Mouse (Mus musculus) CH12.LX (cell line): ENCODE data around the gene Slc9a1. TPM values are rescaled to one million over a fixed set of nuclear protein-coding genes. Genes with fewer than 3 reads are reported as not detected.

Experiments
- DNase-seq: peaks from one replicate; pipeline ENCODE4 v3.0.0-alpha.2; 2013; ENCODE audit errors: extremely low read depth
- H3K27ac ChIP-seq: 2 replicates; pipeline ENCODE4 v1.5.1; 2012; ENCODE audit warnings: low read depth, mild to moderate bottlenecking, control low read depth, moderate library complexity; ENCODE audit not compliant: insufficient read depth
- H3K27me3 ChIP-seq: replicated peaks from 2 replicates; pipeline ENCODE3; 2012; ENCODE audit warnings: inconsistent platforms
- H3K36me3 ChIP-seq, 2 experiments: replicated peaks in 1 of 2; 2 replicates each; pipeline versions ENCODE3 to v1.6.1; 2012; ENCODE audit warnings: inconsistent platforms in 1 of 2, low read length in 1 of 2, mild to moderate bottlenecking in 1 of 2, mixed read lengths in 1 of 2, moderate library complexity in 1 of 2; ENCODE audit not compliant: control insufficient read depth in 1 of 2, insufficient read depth in 1 of 2
- H3K4me1 ChIP-seq, 2 experiments: 2 replicates each; pipeline ENCODE4 v1.6.1; 2012; ENCODE audit warnings: inconsistent platforms in 1 of 2, moderate library complexity in 1 of 2; ENCODE audit not compliant: insufficient read depth in 2 of 2, control insufficient read depth in 1 of 2
- H3K4me2 ChIP-seq: 2 replicates; pipeline ENCODE4 v1.6.1; 2012; ENCODE audit warnings: low read depth, mild to moderate bottlenecking, control low read depth; ENCODE audit not compliant: poor library complexity, insufficient read depth, severe bottlenecking
- H3K4me3 ChIP-seq, 3 experiments: fragments of 150-350 bp in 1 of 3; sonication (generic) in 1 of 3; replicated peaks in 1 of 3; 2 replicates each; pipeline versions ENCODE3 to v1.5.1; 2011 to 2012; ENCODE audit warnings: low read depth in 2 of 3, low read length in 2 of 3, mild to moderate bottlenecking in 2 of 3, moderate library complexity in 2 of 3, control low read depth in 1 of 3, improper control_type of control experiment in 1 of 3, inconsistent platforms in 1 of 3, mixed read lengths in 1 of 3; ENCODE audit not compliant: poor library complexity in 1 of 3
- H3K79me2 ChIP-seq: replicated peaks from 2 replicates; pipeline ENCODE4 v1.6.1; 2012; ENCODE audit warnings: mild to moderate bottlenecking, moderate library complexity; ENCODE audit not compliant: control insufficient read depth, poor library complexity, insufficient read depth, severe bottlenecking; ENCODE audit errors: extremely low read depth
- H3K9ac ChIP-seq: 2 replicates; pipeline ENCODE4 v1.6.1; 2012; ENCODE audit warnings: low read depth, mild to moderate bottlenecking, control low read depth, moderate library complexity; ENCODE audit not compliant: insufficient read depth
- H3K9me3 ChIP-seq: replicated peaks from 2 replicates; pipeline ENCODE3; 2012; ENCODE audit warnings: low read length, inconsistent platforms, mixed read lengths
- CTCF ChIP-seq, 2 experiments: IDR thresholded peaks in 1 of 2; conservative IDR thresholded peaks in 1 of 2; 2 replicates each; pipeline ENCODE4 v1.5.1; 2011 to 2012; ENCODE audit warnings: low read depth in 2 of 2, low read length in 2 of 2, improper control_type of control experiment in 1 of 2, inconsistent platforms in 1 of 2, mild to moderate bottlenecking in 1 of 2, moderate library complexity in 1 of 2
- NRF1 ChIP-seq: IDR thresholded peaks from 2 replicates; pipeline ENCODE4 v1.6.1; 2014; ENCODE audit warnings: low read depth, mild to moderate bottlenecking, inconsistent platforms, low read length, improper control_type of control experiment, moderate library complexity
- ZNF384 ChIP-seq: IDR thresholded peaks from 2 replicates; pipeline ENCODE4 v1.6.1; 2012; ENCODE audit warnings: low read depth, low read length, improper control_type of control experiment, inconsistent platforms
- dilution Hi-C: fragments of 300-500 bp; cut with MboI; formaldehyde crosslinking; loops from 2 replicates; pipeline ENCODE4 v1.14.3; 2020; ENCODE audit warnings: low sequenced_read_pairs; ENCODE audit not compliant: extremely low pct_unique_long_range_greater_than_20kb, extremely low pct_ligation_motif_present
- in situ Hi-C: fragments of 300-500 bp; cut with MboI; formaldehyde crosslinking; loops from 3 replicates; pipeline ENCODE4 v1.14.3; 2019; ENCODE audit warnings: low sequenced_read_pairs, low pct_ligation_motif_present, low pct_unique_long_range_greater_than_20kb, mixed read lengths
- polyA plus RNA-seq: library from polyadenylated mRNA; unstranded; fragments of >175 nt; gene quantifications from 2 replicates; pipeline ENCODE4 v1.2.1, GENCODE M21; 2012; ENCODE audit warnings: low read depth; ENCODE audit not compliant: insufficient read length
- total RNA-seq, 2 experiments: library from RNA; depleted of rRNA; stranded (reverse); fragments of 300-350 nt in 1 of 2; fragments of >200 nt in 1 of 2; gene quantifications; 2 replicates each; pipeline ENCODE4 v1.2.3; 2012 to 2014

The Slc9a1 gene
- total and polyA plus RNA-seq, 3 experiments: 0.66 to 16.7 (median 4.7) TPM

DNA sequence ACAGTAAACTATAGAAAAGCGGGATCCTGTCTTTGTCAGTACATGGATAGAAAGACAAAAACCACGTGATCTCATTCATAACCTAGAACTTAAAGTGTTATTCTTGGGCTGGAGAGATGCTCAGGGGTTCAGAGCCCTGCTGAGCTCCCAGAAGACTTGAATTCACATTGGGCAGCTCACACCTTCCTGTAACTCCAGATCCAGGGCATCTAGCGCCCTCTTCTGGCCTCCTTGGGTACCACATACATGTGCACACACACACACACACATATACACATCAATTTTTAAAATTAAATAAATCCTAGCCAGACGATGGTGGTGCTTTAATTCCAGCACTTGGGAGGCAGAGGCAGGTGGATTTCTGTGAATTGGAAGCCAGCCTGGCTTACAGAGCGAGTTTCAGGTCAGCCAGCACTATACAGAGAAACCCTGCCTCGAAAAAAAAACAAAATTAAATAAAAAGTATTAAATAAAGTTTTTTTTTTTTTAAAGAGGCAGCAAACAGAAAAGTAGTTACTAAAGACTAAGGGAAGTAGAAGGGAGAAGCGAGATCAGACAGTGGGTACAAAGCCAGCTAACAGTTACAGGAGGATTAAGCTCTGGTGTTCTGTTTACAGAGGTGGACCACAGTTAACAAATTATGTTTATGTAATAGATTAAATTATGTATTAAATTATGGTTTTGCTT, 101.8 kb downstream of the Slc9a1 start:
- in situ Hi-C loops: no loop called here
- DNase-seq: no peak
- H3K4me1 ChIP-seq: peaks cover 0 to 7% of the 10 kb centered on the region in 2 experiments; a peak in 2 of 4 replicates
- no peaks in the 10 kb centered on the region for H3K36me3 ChIP-seq
- H3K9me3 ChIP-seq: peaks cover 5% of the 10 kb centered on the region
- 0 out of 4 replicates have a peak, but pooled peaks of 1 of the 2 experiments have one; percentile 8 for TF ChIP-seq CTCF (conservative IDR thresholded peaks at IDR 0.05 in 1 of 2, IDR thresholded peaks at IDR 0.05 in 1 of 2; ENCODE audit: low read depth in 2 of 2, low read length in 2 of 2)
- TF ChIP-seq NRF1: no peak
- TF ChIP-seq ZNF384: peak; percentile 30; the same call in 1 of the 2 replicates
- no peak overlapping the region for H3K4me2 ChIP-seq
- H3K27me3 ChIP-seq: peaks cover 50% of the 10 kb centered on the region
- H3K4me3 ChIP-seq: no peak overlapping the region
- no peak overlapping the region for H3K27ac ChIP-seq
- dilution Hi-C loops: no loop called here
- H3K9ac ChIP-seq: no peak overlapping the region
- H3K79me2 ChIP-seq: no peaks in the 10 kb centered on the region

Other genes with a start within 250 kb of the Slc9a1 start
- 18.7 and 21.7 TPM in 2 replicates for gene Wasf2, start 239.2 kb upstream of the Slc9a1 start, total RNA-seq (2012; rRNA removed)
- gene Wasf2, start 239.2 kb upstream of the Slc9a1 start, total RNA-seq (2014; rRNA removed): 12.9 and 14.9 TPM in 2 replicates
- gene Wasf2, start 239.2 kb upstream of the Slc9a1 start, polyA plus RNA-seq: 53.1 and 59.5 TPM in 2 replicates
- gene Cd164l2, start 157.6 kb upstream of the Slc9a1 start, total RNA-seq (2012; rRNA removed): not detected in 2 replicates
- not detected in 2 replicates for gene Cd164l2, start 157.6 kb upstream of the Slc9a1 start, total RNA-seq (2014; rRNA removed)
- gene Cd164l2, start 157.6 kb upstream of the Slc9a1 start, polyA plus RNA-seq: not detected in 2 replicates
- gene Gpr3, start 157.2 kb upstream of the Slc9a1 start, total RNA-seq (2012; rRNA removed): 0.13 and 0.17 TPM in 2 replicates
- gene Gpr3, start 157.2 kb upstream of the Slc9a1 start, total RNA-seq (2014; rRNA removed): not detected in 2 replicates
- 0.11 TPM in 1 of 2 replicates, not detected in the other for gene Gpr3, start 157.2 kb upstream of the Slc9a1 start, polyA plus RNA-seq
- gene Map3k6, start 128.9 kb upstream of the Slc9a1 start, total RNA-seq (2012; rRNA removed): 0.21 TPM in 1 of 2 replicates, not detected in the other
- gene Map3k6, start 128.9 kb upstream of the Slc9a1 start, total RNA-seq (2014; rRNA removed): not detected in 2 replicates
- not detected in 2 replicates for gene Map3k6, start 128.9 kb upstream of the Slc9a1 start, polyA plus RNA-seq
- gene Sytl1, start 106.6 kb upstream of the Slc9a1 start, total RNA-seq (2012; rRNA removed): 11.9 and 20.0 TPM in 2 replicates
- 8.2 and 8.3 TPM in 2 replicates for gene Sytl1, start 106.6 kb upstream of the Slc9a1 start, total RNA-seq (2014; rRNA removed)
- gene Sytl1, start 106.6 kb upstream of the Slc9a1 start, polyA plus RNA-seq: 12.1 and 12.5 TPM in 2 replicates
- 64.0 and 64.8 TPM in 2 replicates for gene Tmem222, start 91.9 kb upstream of the Slc9a1 start, total RNA-seq (2012; rRNA removed)
- 85.0 and 95.7 TPM in 2 replicates for gene Tmem222, start 91.9 kb upstream of the Slc9a1 start, total RNA-seq (2014; rRNA removed)
- gene Tmem222, start 91.9 kb upstream of the Slc9a1 start, polyA plus RNA-seq: 73.2 and 79.5 TPM in 2 replicates
- 6.8 and 10.8 TPM in 2 replicates for gene Wdtc1, start 16.2 kb upstream of the Slc9a1 start, total RNA-seq (2012; rRNA removed)
- 2.8 and 3.0 TPM in 2 replicates for gene Wdtc1, start 16.2 kb upstream of the Slc9a1 start, total RNA-seq (2014; rRNA removed)
- 9.1 and 9.6 TPM in 2 replicates for gene Wdtc1, start 16.2 kb upstream of the Slc9a1 start, polyA plus RNA-seq
- gene Tent5b, start 110.4 kb downstream of the Slc9a1 start, total RNA-seq (2012; rRNA removed): 0.13 TPM in 1 of 2 replicates, not detected in the other
- gene Tent5b, start 110.4 kb downstream of the Slc9a1 start, total RNA-seq (2014; rRNA removed): not detected in 2 replicates
- gene Tent5b, start 110.4 kb downstream of the Slc9a1 start, polyA plus RNA-seq: not detected in 2 replicates
- not detected in 2 replicates for gene Trnp1, start 128.8 kb downstream of the Slc9a1 start, total RNA-seq (2012; rRNA removed)
- gene Trnp1, start 128.8 kb downstream of the Slc9a1 start, total RNA-seq (2014; rRNA removed): not detected in 2 replicates
- not detected in 2 replicates for gene Trnp1, start 128.8 kb downstream of the Slc9a1 start, polyA plus RNA-seq
- gene Kdf1, start 149.3 kb downstream of the Slc9a1 start, total RNA-seq (2012; rRNA removed): not detected in 2 replicates
- gene Kdf1, start 149.3 kb downstream of the Slc9a1 start, total RNA-seq (2014; rRNA removed): not detected in 2 replicates
- gene Kdf1, start 149.3 kb downstream of the Slc9a1 start, polyA plus RNA-seq: not detected in 2 replicates
- 408 and 453 TPM in 2 replicates for gene Nudc, start 176.3 kb downstream of the Slc9a1 start, total RNA-seq (2012; rRNA removed)
- 199 and 206 TPM in 2 replicates for gene Nudc, start 176.3 kb downstream of the Slc9a1 start, total RNA-seq (2014; rRNA removed)
- gene Nudc, start 176.3 kb downstream of the Slc9a1 start, polyA plus RNA-seq: 718 and 764 TPM in 2 replicates
- not detected in 2 replicates for gene Nr0b2, start 183.7 kb downstream of the Slc9a1 start, total RNA-seq (2012; rRNA removed)
- gene Nr0b2, start 183.7 kb downstream of the Slc9a1 start, total RNA-seq (2014; rRNA removed): not detected in 2 replicates
- not detected in 2 replicates for gene Nr0b2, start 183.7 kb downstream of the Slc9a1 start, polyA plus RNA-seq
- gene Gpatch3, start 205.0 kb downstream of the Slc9a1 start, total RNA-seq (2012; rRNA removed): 10.8 and 15.7 TPM in 2 replicates
- 7.2 and 9.7 TPM in 2 replicates for gene Gpatch3, start 205.0 kb downstream of the Slc9a1 start, total RNA-seq (2014; rRNA removed)
- gene Gpatch3, start 205.0 kb downstream of the Slc9a1 start, polyA plus RNA-seq: 20.9 and 26.1 TPM in 2 replicates
- gene Gpn2, start 214.7 kb downstream of the Slc9a1 start, total RNA-seq (2012; rRNA removed): 36.2 and 37.4 TPM in 2 replicates
- gene Gpn2, start 214.7 kb downstream of the Slc9a1 start, total RNA-seq (2014; rRNA removed): 30.0 and 35.9 TPM in 2 replicates
- gene Gpn2, start 214.7 kb downstream of the Slc9a1 start, polyA plus RNA-seq: 34.1 and 36.8 TPM in 2 replicates
- gene Sfn, start 232.5 kb downstream of the Slc9a1 start, total RNA-seq (2012; rRNA removed): 0.97 and 1.0 TPM in 2 replicates
- 0.61 and 1.1 TPM in 2 replicates for gene Sfn, start 232.5 kb downstream of the Slc9a1 start, total RNA-seq (2014; rRNA removed)
- 2.0 and 2.8 TPM in 2 replicates for gene Sfn, start 232.5 kb downstream of the Slc9a1 start, polyA plus RNA-seq